Mouse (Mus musculus) liver, adult (tissue): ENCODE data around the gene Nrxn2.
A peak's percentile ranks its signal among the peaks of the same experiment; 100 is the strongest.

Experiments
- GATA4 ChIP-seq: IDR thresholded peaks from 2 replicates; pipeline ENCODE4 v1.6.1; 2014; ENCODE audit warnings: mild to moderate bottlenecking, low read length; ENCODE audit not compliant: insufficient replicate concordance

The Nrxn2 gene

DNA sequence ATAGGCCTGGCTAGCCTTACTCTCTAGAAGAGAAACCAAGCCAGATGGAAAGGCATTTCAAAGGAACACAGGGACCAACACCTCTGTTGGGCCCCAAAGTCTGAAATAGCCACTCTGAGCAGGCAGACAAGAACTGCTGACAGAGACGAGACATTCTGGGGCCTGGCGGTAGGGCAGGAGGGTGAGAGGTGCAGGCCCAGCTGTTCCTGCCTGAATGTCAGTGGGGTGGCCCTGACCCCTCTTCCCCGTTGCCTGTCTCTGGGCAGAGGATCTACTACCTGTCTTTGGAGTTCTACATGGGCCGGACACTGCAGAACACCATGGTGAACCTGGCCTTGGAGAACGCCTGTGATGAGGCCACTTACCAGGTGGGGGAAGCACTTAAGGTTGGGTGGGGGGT, 33.1 kb upstream of the Nrxn2 start:
- TF ChIP-seq GATA4, result no peak

DNA sequence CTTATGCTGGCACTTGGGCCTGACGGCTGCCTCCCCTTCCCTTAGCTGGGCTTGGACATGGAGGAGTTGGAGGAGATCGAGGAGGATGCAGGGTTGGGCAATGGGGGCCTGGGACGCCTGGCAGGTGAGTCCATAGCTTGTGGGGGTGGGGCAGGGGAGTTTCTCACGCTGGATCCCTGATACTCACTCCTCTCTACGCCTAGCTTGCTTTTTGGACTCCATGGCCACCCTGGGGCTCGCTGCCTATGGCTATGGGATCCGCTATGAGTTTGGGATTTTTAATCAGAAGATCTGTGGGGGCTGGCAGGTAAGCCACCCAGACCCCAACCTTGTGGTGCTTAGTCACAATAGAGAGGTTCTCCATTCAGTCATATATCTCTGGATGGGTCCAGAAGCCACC, 32.7 kb upstream of the Nrxn2 start:
- TF ChIP-seq GATA4, result no peak

DNA sequence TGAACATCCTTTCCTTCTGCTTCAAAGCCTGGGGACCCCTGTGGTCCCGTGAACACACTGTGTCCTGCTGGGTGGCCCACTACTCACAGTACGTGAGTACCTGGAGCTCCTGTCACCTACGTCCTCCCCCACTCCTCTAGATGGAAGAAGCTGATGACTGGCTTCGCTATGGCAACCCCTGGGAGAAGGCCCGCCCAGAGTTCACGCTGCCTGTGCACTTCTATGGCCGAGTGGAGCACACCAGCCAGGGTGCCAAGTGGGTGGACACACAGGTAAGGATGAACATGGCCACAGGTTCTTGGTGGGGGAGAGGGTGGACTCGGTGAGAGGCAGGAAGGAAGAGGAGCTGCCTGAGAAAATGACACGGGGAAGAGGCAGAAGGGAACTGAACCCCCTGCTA, 32.3 kb upstream of the Nrxn2 start:
- no peak for TF ChIP-seq GATA4

DNA sequence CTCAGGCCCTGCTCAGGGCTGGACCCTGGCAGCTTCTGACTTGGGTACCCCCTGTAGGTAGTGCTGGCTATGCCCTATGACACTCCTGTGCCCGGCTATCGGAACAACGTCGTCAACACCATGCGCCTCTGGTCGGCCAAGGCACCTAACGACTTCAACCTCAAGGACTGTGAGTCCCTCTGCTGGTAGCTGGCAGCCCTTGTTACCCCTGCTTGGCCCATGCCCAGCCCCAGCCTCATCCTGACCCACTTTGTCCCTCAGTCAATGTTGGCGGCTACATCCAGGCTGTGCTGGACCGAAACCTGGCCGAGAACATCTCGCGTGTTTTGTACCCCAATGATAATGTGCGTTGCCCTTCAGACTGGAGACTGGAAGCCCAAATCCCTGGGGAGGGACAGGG, 30.5 kb upstream of the Nrxn2 start:
- TF ChIP-seq GATA4, result no peak

DNA sequence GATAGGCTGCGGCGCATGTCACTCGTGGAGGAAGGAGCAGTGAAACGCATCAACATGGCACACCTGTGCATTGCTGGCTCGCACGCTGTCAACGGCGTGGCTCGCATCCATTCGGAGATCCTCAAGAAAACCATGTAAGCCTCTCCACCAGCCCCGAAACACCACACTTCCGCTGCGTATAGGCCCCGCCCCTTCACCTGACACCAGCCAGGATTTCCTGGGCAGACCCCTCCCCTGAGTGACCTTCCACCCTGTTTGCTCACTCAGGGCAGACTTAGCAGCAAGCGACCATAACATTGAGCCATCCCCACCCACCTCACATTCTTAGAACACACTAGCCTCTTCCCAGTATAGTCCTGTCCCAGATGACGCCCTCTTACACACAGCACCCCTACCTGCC, 28.7 kb upstream of the Nrxn2 start:
- TF ChIP-seq GATA4, result no peak

DNA sequence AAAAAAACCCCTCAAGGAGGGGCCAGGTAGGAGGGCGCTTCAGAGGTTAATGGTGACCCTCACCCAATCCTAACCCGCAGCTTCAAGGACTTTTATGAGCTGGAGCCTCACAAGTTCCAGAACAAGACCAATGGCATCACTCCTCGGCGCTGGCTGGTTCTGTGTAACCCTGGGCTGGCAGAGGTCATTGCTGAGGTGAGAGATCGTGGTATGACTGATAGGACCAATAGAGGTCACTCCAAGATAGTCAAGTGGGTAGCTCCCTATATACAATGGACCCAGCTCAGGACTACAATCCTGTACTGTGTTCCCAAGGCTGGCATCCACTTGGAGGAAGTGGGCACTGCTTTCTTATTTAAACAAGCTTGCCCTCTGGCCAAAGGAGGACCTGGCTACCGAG, 28.3 kb upstream of the Nrxn2 start:
- no peak for TF ChIP-seq GATA4

DNA sequence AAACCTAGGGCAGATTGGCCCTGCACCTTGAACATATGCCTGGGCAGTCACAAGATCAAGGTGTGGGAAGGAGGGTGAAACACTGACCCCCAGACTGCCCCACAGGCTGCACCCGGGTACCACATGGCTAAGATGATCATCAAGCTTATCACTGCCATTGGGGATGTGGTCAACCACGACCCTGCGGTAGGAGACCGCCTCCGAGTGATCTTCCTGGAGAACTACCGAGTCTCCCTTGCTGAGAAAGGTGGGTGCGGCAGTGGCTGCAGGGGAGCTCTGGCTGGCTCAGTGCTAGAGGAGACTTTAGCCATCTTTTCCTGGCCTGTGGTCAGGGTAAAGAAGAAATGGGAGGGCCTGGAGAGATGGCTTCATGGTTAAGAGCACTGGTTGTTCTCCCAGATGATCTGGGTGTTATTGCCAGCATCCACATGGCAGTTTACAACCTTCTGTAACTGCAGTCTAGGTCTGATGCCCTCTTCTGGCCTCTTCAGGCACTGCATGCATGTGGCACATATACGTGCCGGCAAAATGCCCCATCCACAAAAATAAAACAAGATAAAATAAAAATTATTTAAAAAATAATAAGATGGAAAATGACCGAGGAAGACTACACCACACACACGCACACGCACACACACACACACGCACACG, 25.7 kb upstream of the Nrxn2 start:
- TF ChIP-seq GATA4, result no peak

DNA sequence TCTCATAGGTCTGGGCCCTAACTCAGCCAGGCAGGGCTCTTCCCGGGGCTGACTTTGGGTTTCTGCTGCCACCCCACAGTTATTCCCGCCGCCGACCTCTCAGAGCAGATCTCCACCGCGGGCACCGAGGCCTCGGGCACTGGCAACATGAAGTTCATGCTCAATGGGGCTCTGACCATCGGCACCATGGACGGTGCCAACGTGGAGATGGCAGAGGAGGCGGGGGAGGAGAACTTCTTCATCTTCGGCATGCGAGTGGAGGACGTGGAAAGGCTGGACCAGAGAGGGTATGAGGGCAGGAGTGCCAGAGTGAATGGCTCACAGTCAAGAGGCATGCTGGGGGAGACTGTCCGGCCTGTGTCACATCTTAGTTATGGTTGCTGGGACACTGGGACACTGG, 24.9 kb upstream of the Nrxn2 start:
- TF ChIP-seq GATA4, result no peak

DNA sequence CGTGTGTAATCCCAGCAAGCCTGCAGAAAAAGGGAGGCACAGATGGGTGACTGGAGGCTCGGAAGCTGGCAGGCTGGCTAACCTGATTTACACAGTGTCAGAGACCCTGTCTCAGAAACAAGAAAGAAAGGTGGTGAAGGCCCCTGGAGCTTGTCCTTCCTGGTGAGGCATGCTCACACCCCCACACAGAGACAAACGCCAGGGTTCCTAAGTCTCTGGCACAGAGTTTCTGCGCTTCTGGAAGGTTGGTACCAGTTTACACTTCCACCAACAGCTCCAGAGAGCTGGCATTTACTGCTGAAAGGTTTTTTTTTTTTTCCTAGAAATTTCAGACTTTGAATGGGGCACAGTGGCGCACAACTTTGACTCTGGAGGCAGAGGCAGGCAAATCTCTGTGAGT, 22.3 kb upstream of the Nrxn2 start:
- TF ChIP-seq GATA4, result no peak

DNA sequence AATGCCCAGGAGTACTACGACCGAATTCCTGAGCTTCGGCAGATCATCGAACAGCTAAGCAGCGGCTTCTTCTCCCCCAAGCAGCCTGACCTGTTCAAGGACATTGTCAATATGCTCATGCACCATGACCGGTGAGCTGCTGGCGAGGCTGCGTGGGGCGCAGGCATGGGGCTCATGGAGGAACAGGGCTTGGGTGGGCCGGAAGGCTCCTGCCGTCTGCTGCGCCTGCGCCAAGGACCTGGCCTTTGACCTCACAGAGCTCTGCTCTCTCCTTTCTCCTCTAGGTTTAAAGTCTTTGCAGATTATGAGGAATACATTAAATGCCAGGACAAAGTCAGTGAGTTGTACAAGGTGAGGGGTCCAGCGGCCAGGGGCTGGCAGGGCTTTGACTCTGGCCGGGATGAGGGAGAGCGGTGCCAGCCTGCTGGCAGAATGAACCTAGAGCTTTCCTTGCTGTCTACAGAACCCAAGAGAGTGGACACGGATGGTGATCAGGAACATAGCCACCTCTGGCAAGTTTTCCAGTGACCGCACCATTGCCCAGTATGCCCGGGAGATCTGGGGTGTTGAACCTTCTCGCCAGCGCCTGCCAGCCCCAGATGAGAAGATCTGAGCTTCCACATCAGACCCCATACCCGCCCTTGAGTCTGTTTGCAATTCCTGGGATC, 20.8 kb upstream of the Nrxn2 start:
- no peak for TF ChIP-seq GATA4

DNA sequence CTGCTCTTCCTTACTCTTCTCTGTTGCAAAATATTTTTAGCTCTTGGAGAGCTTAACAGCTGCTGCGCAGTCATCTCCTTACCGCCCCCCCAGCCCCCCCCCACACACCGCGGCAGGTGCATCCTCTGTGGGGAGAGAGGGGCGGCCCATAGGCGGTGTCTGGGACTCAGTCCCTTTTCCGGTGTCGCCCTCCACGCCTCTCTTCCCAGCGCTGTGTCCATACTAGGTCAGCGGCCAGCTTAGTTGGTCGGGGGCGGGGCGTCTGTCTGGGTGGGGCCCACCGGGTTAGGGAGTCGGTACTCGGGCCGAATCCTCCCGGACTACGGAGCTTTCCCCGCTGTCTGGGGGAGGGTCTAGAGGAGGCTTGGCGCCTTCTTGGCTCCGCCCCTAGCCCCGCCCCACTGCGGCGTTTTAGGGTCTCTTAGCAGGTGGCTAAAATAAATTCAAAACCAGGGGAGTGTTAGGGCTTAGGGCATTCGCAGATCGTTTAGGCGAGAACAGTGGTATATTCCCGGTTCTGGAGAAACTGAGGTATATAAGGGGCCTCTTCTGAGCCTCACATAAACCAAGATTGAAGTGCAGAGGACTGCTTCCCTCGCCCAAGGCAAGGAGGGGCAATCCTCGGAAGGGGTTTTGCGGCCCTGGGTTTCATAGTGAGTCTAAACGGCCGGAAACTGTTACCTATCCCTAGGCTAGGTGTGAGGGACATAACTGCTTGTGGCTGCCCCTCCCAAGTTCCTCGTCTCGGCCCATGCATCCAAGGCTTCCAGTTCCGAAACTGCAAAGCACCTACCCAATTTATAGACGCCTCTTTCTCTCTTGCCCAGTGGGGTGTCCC, 19.9 kb upstream of the Nrxn2 start:
- TF ChIP-seq GATA4, result no peak

DNA sequence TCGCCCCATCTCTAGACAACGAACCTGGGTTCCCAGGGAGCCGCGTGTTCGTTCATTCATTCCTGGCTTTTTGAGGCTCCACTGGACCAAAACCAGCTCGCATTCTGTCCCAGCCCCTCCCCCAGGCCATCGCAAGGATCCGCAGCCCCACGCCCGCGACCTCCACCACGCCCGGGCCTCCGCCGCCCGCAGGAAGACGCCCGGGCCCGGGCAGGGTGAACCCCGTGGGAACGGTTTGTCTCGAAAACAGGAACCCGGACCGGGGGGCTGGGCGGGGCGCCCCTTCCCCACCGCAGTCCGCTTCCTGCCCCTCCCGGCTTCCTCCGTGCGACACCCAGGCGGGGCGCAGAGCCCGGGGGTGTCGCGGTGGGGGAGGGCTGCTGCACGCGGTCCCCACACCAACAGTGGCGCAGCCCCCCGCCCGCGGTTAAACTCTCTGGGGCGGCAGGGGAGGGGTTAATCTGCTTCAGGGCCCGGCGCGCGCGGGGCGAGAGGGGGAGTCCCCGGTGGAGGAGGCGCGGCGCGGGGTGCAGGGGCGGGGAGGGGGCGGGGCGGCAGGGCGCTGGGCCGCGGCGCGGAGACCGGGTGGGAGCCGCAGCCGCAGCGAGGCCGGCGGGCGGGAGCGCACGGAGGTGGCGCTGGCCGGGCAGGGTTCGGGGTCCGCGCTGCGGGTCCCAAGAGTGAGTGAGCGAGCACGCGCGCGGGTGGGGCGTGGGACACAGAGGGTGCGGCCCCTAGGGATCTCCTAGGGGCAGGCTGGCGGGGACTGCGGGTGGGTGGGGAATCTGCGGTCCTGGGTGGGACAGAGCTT, 19.0 kb upstream of the Nrxn2 start, which contains the start of gene Rasgrp2:
TSS of gene Rasgrp2 (plus strand) at position 56 of the 811 bp plus-strand sequence.
- peak; percentile 26; the same call in 1 of the 2 replicates for TF ChIP-seq GATA4

DNA sequence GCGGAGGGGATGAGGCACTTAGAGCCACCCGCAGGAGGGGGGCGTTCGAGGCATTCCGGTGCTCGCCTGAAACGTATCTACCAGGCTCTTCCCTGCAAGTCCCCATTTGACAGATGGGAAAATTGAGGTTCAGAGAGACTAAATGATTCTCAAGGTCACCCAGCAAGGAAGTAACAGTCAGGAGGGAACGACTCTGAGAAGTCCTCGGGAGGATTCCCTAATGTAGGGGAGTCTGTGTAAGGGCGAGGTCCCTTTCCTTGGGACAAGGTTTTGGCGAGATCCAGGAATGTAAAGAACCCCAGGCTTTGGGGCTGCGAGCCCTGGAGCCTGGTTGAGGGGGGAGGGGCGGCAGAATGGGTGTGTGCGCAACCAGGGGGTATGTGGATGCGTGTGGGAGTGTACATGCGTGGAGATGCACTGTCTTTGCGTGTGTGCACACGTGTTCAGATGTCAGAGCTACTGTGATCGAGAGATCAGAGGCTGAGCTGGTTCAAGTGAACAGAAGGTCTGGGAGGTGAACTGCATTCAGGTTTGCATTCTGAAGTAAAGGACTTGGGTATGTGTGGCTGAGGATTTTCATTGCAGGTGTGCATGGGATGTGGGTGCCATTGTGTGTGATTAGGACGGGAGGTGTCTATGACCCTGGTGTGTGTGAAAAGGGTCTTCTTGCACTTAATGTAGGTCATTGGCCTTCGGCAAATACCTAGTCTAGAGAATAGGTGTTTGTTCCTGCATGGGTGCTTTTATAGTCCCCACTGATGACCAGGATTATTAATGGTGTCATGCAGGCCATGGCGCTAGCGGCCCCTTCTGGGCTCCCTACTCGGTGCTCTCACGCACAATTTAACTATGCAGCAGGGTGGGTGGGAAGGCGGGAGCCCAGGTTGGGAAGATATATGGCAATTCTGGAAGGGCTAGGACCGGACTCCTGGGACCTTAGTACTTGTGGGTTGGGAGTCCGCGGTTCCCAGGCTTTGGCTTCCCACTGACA, 18.1 kb upstream of the Nrxn2 start:
- TF ChIP-seq GATA4, result no peak
